Mouse (Mus musculus): ENCODE measurements around the gene Prkch. TPM values are rescaled to one million over a fixed set of nuclear protein-coding genes. Genes with fewer than 3 reads are reported as not detected.

The Prkch gene
- polyA plus RNA-seq, 1 experiment, result 43.1 TPM

DNA sequence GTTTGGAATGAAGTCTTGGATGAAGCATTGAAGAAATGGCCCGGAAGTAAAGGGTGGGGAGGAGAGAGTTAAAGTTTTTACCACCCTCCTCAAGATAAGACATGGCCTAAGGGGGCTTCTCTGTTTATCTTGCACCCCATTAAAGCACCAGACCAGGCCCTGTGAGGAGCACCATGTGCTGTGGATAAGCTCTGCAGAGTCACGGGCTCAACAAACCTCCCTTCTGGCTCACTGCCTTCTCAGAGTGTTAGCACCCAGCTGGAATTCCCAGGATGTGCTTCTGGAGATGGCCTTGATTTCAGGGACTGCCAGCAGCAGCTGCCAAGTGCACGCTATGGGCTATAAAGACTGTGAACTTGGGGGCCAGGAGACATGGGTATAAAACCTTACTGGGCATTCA, 204.3 kb downstream of the Prkch start:
- 0 out of 2 replicates have a peak, but pooled peaks cover 3% of the 10 kb centered on the region for H3K4me1 ChIP-seq (replicated peaks; ENCODE audit: control insufficient read depth, insufficient read depth, low read length)
- TF ChIP-seq CTCF (IDR thresholded peaks at IDR 0.05; ENCODE audit: borderline replicate concordance, control insufficient read depth, extremely low read depth, insufficient read depth, low read length, poor library complexity) (no peak), POLR2A (IDR thresholded peaks at IDR 0.05; ENCODE audit: control insufficient read depth, extremely low read depth, insufficient read depth, low read length, poor library complexity) (no peak)
- no peak overlapping the region for H3K4me3 ChIP-seq (ENCODE audit: control insufficient read depth, insufficient read depth, low read length)
- H3K36me3 ChIP-seq (ENCODE audit: control insufficient read depth, insufficient read depth, low read length), result no peaks in the 10 kb centered on the region
- H3K27me3 ChIP-seq (ENCODE audit: control insufficient read depth, insufficient read depth, low read length), result no peaks in the 10 kb centered on the region
- WGBS, result 86% methylated on average over 3 of the region's 3 CpGs
- H3K27ac ChIP-seq (ENCODE audit: control insufficient read depth, insufficient read depth, low read length), result no peak overlapping the region
- DNase-seq, result no peak

DNA sequence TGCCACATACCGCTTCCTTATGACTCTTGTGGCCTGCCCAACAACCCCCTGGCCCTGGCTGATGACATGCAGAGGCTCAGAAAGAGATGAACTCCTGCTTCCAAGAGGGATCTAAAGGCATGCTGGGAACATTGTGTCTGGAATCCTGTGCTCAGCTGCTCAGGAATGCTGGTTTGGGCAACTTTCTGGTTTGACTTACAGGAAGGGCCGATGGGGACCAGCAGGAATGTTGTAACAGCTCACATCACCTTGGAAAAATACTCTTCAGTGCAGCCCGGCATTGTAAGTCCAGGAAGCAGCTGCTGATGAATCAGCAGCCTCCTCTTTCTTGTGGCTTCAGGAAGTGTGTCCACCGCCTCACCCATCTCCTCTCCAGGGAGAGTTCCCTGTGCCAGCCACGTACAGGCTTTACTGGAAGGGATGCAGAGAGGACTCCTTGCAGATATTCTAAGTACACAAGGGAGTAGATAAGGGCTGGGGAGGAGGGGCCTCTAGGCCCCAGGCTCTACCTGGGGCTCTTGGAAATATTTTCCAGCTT, 206.0 kb downstream of the Prkch start:
- H3K27ac ChIP-seq (ENCODE audit: control insufficient read depth, insufficient read depth, low read length), result no peak overlapping the region
- H3K27me3 ChIP-seq (ENCODE audit: control insufficient read depth, insufficient read depth, low read length), result no peaks in the 10 kb centered on the region
- H3K4me3 ChIP-seq (ENCODE audit: control insufficient read depth, insufficient read depth, low read length), result no peak overlapping the region
- 0 out of 2 replicates have a peak, but pooled peaks cover 10% of the 10 kb centered on the region for H3K4me1 ChIP-seq (replicated peaks; ENCODE audit: control insufficient read depth, insufficient read depth, low read length)
- H3K36me3 ChIP-seq (ENCODE audit: control insufficient read depth, insufficient read depth, low read length), result no peaks in the 10 kb centered on the region
- TF ChIP-seq CTCF (IDR thresholded peaks at IDR 0.05; ENCODE audit: borderline replicate concordance, control insufficient read depth, extremely low read depth, insufficient read depth, low read length, poor library complexity), result no peak
- TF ChIP-seq POLR2A (IDR thresholded peaks at IDR 0.05; ENCODE audit: control insufficient read depth, extremely low read depth, insufficient read depth, low read length, poor library complexity), result no peak
- DNase-seq, result no peak
- 85% methylated on average over 5 of the region's 5 CpGs for WGBS

DNA sequence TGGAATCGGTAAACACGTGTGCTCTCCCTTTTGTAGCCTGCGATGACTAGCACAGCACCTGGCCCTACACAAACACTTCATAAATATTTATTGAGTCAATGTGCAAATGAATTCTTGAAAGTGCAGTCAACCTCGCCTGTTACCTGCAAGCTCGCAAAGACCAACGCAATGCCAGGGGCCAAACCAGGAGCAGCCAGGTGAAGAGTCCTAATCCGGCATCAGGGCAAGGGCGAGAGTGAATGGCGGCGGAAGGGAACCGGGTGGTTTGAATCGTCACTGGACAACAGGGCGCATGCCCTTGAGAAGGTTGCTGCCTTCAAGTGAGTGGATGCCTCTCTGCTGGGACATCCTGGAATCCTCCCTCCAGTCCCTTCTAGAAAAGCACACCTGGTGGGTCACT, 208.6 kb downstream of the Prkch start:
- Histone ChIP-seq H3K27me3 (ENCODE audit: control insufficient read depth, insufficient read depth, low read length) (no peaks in the 10 kb centered on the region), H3K4me3 (ENCODE audit: control insufficient read depth, insufficient read depth, low read length) (no peak overlapping the region), H3K27ac (ENCODE audit: control insufficient read depth, insufficient read depth, low read length) (no peak overlapping the region), H3K36me3 (ENCODE audit: control insufficient read depth, insufficient read depth, low read length) (no peaks in the 10 kb centered on the region), H3K4me1 (replicated peaks; ENCODE audit: control insufficient read depth, insufficient read depth, low read length) (0 out of 2 replicates have a peak, but pooled peaks cover 10% of the 10 kb centered on the region)
- 93% methylated on average over 13 of the region's 13 CpGs for WGBS
- DNase-seq, result no peak
- TF ChIP-seq POLR2A (IDR thresholded peaks at IDR 0.05; ENCODE audit: control insufficient read depth, extremely low read depth, insufficient read depth, low read length, poor library complexity) (no peak), CTCF (IDR thresholded peaks at IDR 0.05; ENCODE audit: borderline replicate concordance, control insufficient read depth, extremely low read depth, insufficient read depth, low read length, poor library complexity) (no peak)

DNA sequence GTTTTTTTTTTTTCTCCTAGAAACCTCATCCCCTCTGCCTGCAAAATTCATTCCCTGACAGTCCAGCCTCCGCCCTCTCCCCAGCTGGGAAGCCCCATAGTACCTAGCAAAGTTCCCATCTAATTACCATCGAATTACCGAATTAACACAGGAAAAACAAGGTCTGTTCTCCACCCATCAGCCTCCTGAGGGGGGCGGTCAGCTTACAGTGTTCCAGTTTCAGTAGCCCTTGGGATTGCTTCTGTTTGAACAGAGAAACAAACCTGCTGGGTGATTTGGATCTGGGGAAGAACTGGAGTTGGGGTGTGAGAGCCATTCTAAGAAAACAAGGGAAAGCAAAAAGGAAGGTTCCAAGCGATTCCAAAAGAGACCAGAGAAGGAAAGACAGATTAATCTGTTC, 209.1 kb downstream of the Prkch start:
- Histone ChIP-seq H3K27ac (ENCODE audit: control insufficient read depth, insufficient read depth, low read length) (no peak overlapping the region), H3K27me3 (ENCODE audit: control insufficient read depth, insufficient read depth, low read length) (no peaks in the 10 kb centered on the region), H3K4me3 (ENCODE audit: control insufficient read depth, insufficient read depth, low read length) (no peak overlapping the region), H3K36me3 (ENCODE audit: control insufficient read depth, insufficient read depth, low read length) (no peaks in the 10 kb centered on the region), H3K4me1 (replicated peaks; ENCODE audit: control insufficient read depth, insufficient read depth, low read length) (0 out of 2 replicates have a peak, but pooled peaks cover 10% of the 10 kb centered on the region)
- WGBS, result 72% methylated on average over 5 of the region's 5 CpGs
- TF ChIP-seq CTCF (IDR thresholded peaks at IDR 0.05; ENCODE audit: borderline replicate concordance, control insufficient read depth, extremely low read depth, insufficient read depth, low read length, poor library complexity) (no peak), POLR2A (IDR thresholded peaks at IDR 0.05; ENCODE audit: control insufficient read depth, extremely low read depth, insufficient read depth, low read length, poor library complexity) (no peak)
- no peak for DNase-seq

DNA sequence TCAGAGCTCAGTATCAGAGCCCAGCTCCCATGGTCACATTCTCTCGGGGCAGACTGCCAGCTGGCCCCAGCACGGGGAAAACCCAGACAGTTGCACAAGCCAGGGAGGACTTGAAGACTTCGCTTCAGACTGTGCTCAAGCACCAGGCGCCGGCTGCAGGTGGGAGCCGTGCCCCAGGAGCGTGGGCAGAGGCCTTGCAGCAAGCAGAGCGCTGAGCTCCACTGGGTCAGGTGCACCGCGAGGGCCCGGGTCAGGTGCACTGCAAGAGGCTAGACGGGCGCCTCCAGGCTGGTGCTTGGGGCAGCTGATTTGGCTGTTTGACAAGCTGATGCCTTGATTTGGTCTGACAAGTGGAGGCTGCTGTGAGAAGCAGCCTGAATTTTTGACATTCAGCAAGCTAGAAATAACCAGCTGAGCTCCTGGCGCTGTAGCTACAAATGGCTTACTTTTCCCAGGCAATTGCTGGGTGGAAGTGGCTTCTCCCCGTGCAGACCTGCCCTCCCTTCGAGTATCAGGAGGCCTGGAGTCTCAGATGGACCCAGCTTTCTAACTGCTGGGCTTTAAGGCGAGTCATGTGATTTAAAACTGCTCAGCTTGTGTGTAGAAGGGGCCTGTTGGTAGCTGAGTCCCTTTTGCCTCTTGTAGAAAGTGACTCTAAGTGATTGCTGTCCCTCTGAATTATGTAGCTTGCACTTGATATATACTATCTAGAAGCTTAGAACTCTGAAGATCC, 209.7 kb downstream of the Prkch start:
- Histone ChIP-seq H3K4me3 (ENCODE audit: control insufficient read depth, insufficient read depth, low read length) (no peak overlapping the region), H3K27ac (ENCODE audit: control insufficient read depth, insufficient read depth, low read length) (no peak overlapping the region), H3K27me3 (ENCODE audit: control insufficient read depth, insufficient read depth, low read length) (no peaks in the 10 kb centered on the region), H3K36me3 (ENCODE audit: control insufficient read depth, insufficient read depth, low read length) (no peaks in the 10 kb centered on the region), H3K4me1 (replicated peaks; ENCODE audit: control insufficient read depth, insufficient read depth, low read length) (0 out of 2 replicates have a peak, but pooled peaks cover 10% of the 10 kb centered on the region)
- 31% methylated on average over 17 of the region's 17 CpGs for WGBS
- no peak for TF ChIP-seq CTCF (IDR thresholded peaks at IDR 0.05; ENCODE audit: borderline replicate concordance, control insufficient read depth, extremely low read depth, insufficient read depth, low read length, poor library complexity)
- TF ChIP-seq POLR2A (IDR thresholded peaks at IDR 0.05; ENCODE audit: control insufficient read depth, extremely low read depth, insufficient read depth, low read length, poor library complexity), result no peak
- peak; percentile 37 for DNase-seq

DNA sequence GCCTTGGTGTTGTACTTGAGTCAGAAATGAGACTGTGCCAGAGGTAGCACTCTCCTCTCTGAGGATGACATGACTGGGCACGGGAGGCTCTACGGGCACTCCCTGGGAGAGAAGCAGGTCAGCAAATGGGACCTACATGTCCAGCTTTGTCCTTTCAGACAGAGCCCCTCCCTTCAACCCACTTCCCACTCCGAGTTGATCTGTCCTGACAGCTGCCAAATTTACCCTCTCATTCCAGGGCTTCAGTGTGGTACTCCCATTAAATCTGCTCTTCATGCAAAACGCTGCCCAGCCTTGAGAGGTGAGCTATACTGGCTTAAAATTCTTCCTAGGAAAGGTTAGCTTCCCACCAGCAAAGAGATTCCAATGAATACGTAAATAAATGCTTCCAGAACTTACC, 215.1 kb downstream of the Prkch start:
- 94% methylated on average over 5 of the region's 5 CpGs for WGBS
- no peak for DNase-seq
- Histone ChIP-seq H3K4me1 (replicated peaks; ENCODE audit: control insufficient read depth, insufficient read depth, low read length) (no peaks in the 10 kb centered on the region), H3K36me3 (ENCODE audit: control insufficient read depth, insufficient read depth, low read length) (no peaks in the 10 kb centered on the region), H3K27ac (ENCODE audit: control insufficient read depth, insufficient read depth, low read length) (no peak overlapping the region), H3K4me3 (ENCODE audit: control insufficient read depth, insufficient read depth, low read length) (no peak overlapping the region), H3K27me3 (ENCODE audit: control insufficient read depth, insufficient read depth, low read length) (no peaks in the 10 kb centered on the region)
- TF ChIP-seq CTCF (IDR thresholded peaks at IDR 0.05; ENCODE audit: borderline replicate concordance, control insufficient read depth, extremely low read depth, insufficient read depth, low read length, poor library complexity), result no peak
- TF ChIP-seq POLR2A (IDR thresholded peaks at IDR 0.05; ENCODE audit: control insufficient read depth, extremely low read depth, insufficient read depth, low read length, poor library complexity), result no peak

All from thymus, adult 2 months (tissue).